Mouse (Mus musculus) CH12.LX (cell line): ENCODE data around the gene Aste1. TPM values are rescaled to one million over a fixed set of nuclear protein-coding genes. Genes with fewer than 3 reads are reported as not detected.

Experiments
- DNase-seq: peaks from one replicate; pipeline ENCODE4 v3.0.0-alpha.2; 2013; ENCODE audit errors: extremely low read depth
- H3K27ac ChIP-seq: 2 replicates; pipeline ENCODE4 v1.5.1; 2012; ENCODE audit warnings: low read depth, mild to moderate bottlenecking, control low read depth, moderate library complexity; ENCODE audit not compliant: insufficient read depth
- H3K27me3 ChIP-seq: replicated peaks from 2 replicates; pipeline ENCODE3; 2012; ENCODE audit warnings: inconsistent platforms
- H3K36me3 ChIP-seq, 2 experiments: replicated peaks in 1 of 2; 2 replicates each; pipeline versions ENCODE3 to v1.6.1; 2012; ENCODE audit warnings: inconsistent platforms in 1 of 2, low read length in 1 of 2, mild to moderate bottlenecking in 1 of 2, mixed read lengths in 1 of 2, moderate library complexity in 1 of 2; ENCODE audit not compliant: control insufficient read depth in 1 of 2, insufficient read depth in 1 of 2
- H3K4me1 ChIP-seq, 2 experiments: 2 replicates each; pipeline ENCODE4 v1.6.1; 2012; ENCODE audit warnings: inconsistent platforms in 1 of 2, moderate library complexity in 1 of 2; ENCODE audit not compliant: insufficient read depth in 2 of 2, control insufficient read depth in 1 of 2
- H3K4me2 ChIP-seq: 2 replicates; pipeline ENCODE4 v1.6.1; 2012; ENCODE audit warnings: low read depth, mild to moderate bottlenecking, control low read depth; ENCODE audit not compliant: poor library complexity, insufficient read depth, severe bottlenecking
- H3K4me3 ChIP-seq, 3 experiments: fragments of 150-350 bp in 1 of 3; sonication (generic) in 1 of 3; replicated peaks in 1 of 3; 2 replicates each; pipeline versions ENCODE3 to v1.5.1; 2011 to 2012; ENCODE audit warnings: low read depth in 2 of 3, low read length in 2 of 3, mild to moderate bottlenecking in 2 of 3, moderate library complexity in 2 of 3, control low read depth in 1 of 3, improper control_type of control experiment in 1 of 3, inconsistent platforms in 1 of 3, mixed read lengths in 1 of 3; ENCODE audit not compliant: poor library complexity in 1 of 3
- H3K79me2 ChIP-seq: replicated peaks from 2 replicates; pipeline ENCODE4 v1.6.1; 2012; ENCODE audit warnings: mild to moderate bottlenecking, moderate library complexity; ENCODE audit not compliant: control insufficient read depth, poor library complexity, insufficient read depth, severe bottlenecking; ENCODE audit errors: extremely low read depth
- H3K9ac ChIP-seq: 2 replicates; pipeline ENCODE4 v1.6.1; 2012; ENCODE audit warnings: low read depth, mild to moderate bottlenecking, control low read depth, moderate library complexity; ENCODE audit not compliant: insufficient read depth
- H3K9me3 ChIP-seq: replicated peaks from 2 replicates; pipeline ENCODE3; 2012; ENCODE audit warnings: low read length, inconsistent platforms, mixed read lengths
- BHLHE40 ChIP-seq: IDR thresholded peaks from 2 replicates; pipeline ENCODE4 v1.6.1; 2011; ENCODE audit warnings: mild to moderate bottlenecking, low read depth, low read length, improper control_type of control experiment
- CHD1 ChIP-seq: IDR thresholded peaks from 2 replicates; pipeline ENCODE4 v1.6.1; 2012; ENCODE audit warnings: low read depth, low read length, improper control_type of control experiment, inconsistent platforms
- CHD2 ChIP-seq: IDR thresholded peaks from 2 replicates; pipeline ENCODE4 v1.6.1; 2011; ENCODE audit warnings: low read length, improper control_type of control experiment
- E2F4 ChIP-seq: IDR thresholded peaks from 2 replicates; pipeline ENCODE4 v1.6.1; 2011; ENCODE audit warnings: low read depth, low read length, improper control_type of control experiment; ENCODE audit not compliant: insufficient replicate concordance
- ELF1 ChIP-seq: IDR thresholded peaks from 2 replicates; pipeline ENCODE4 v1.6.1; 2014; ENCODE audit warnings: low read depth, mild to moderate bottlenecking, inconsistent platforms, low read length, improper control_type of control experiment
- EP300 ChIP-seq: IDR thresholded peaks from 2 replicates; pipeline ENCODE4 v1.6.1; 2011; ENCODE audit warnings: low read length, improper control_type of control experiment
- ETS1 ChIP-seq: conservative IDR thresholded peaks from 2 replicates; pipeline ENCODE4 v1.6.1; 2012; ENCODE audit warnings: low read depth, mild to moderate bottlenecking, inconsistent platforms, low read length, improper control_type of control experiment, moderate library complexity
- IRF4 ChIP-seq: IDR thresholded peaks from 2 replicates; pipeline ENCODE4 v1.6.1; 2014; ENCODE audit warnings: low read depth, mild to moderate bottlenecking, inconsistent platforms, low read length, improper control_type of control experiment
- JUN ChIP-seq: IDR thresholded peaks from 2 replicates; pipeline ENCODE4 v1.6.1; 2011; ENCODE audit warnings: low read depth, mild to moderate bottlenecking, low read length, improper control_type of control experiment, moderate library complexity; ENCODE audit not compliant: insufficient read depth
- KAT2A ChIP-seq: IDR thresholded peaks from 2 replicates; pipeline ENCODE4 v1.6.1; 2012; ENCODE audit warnings: low read length, improper control_type of control experiment, inconsistent platforms; ENCODE audit not compliant: insufficient replicate concordance
- MAX ChIP-seq: IDR thresholded peaks from 2 replicates; pipeline ENCODE4 v1.6.1; 2011; ENCODE audit warnings: low read length, improper control_type of control experiment
- MAZ ChIP-seq: IDR thresholded peaks from 2 replicates; pipeline ENCODE4 v1.6.1; 2012; ENCODE audit warnings: low read depth, mild to moderate bottlenecking, inconsistent platforms, low read length, improper control_type of control experiment, moderate library complexity
- MEF2A ChIP-seq: IDR thresholded peaks from 2 replicates; pipeline ENCODE4 v1.6.1; 2014; ENCODE audit warnings: low read depth, mild to moderate bottlenecking, inconsistent platforms, low read length, improper control_type of control experiment, borderline replicate concordance
- MXI1 ChIP-seq: IDR thresholded peaks from 2 replicates; pipeline ENCODE4 v1.6.1; 2011; ENCODE audit warnings: mild to moderate bottlenecking, low read depth, low read length, improper control_type of control experiment
- MYC ChIP-seq: IDR thresholded peaks from 2 replicates; pipeline ENCODE4 v1.6.1; 2011; ENCODE audit warnings: low read depth, mild to moderate bottlenecking, improper control_type of control experiment, low read length
- NELFE ChIP-seq: IDR thresholded peaks from 2 replicates; pipeline ENCODE4 v1.6.1; 2011; ENCODE audit warnings: low read depth, low read length, improper control_type of control experiment
- NRF1 ChIP-seq: IDR thresholded peaks from 2 replicates; pipeline ENCODE4 v1.6.1; 2014; ENCODE audit warnings: low read depth, mild to moderate bottlenecking, inconsistent platforms, low read length, improper control_type of control experiment, moderate library complexity
- PAX5 ChIP-seq: IDR thresholded peaks from 2 replicates; pipeline ENCODE4 v1.6.1; 2012; ENCODE audit warnings: low read length, inconsistent platforms, mixed read lengths
- POLR2A ChIP-seq: IDR thresholded peaks from 2 replicates; pipeline ENCODE4 v1.6.1; 2011; ENCODE audit warnings: low read depth, mild to moderate bottlenecking, improper control_type of control experiment, low read length
- POLR2AphosphoS2 ChIP-seq: IDR thresholded peaks from 2 replicates; pipeline ENCODE4 v1.6.1; 2011; ENCODE audit warnings: low read depth, low read length, improper control_type of control experiment
- RCOR1 ChIP-seq: conservative IDR thresholded peaks from 2 replicates; pipeline ENCODE4 v1.6.1; 2012; ENCODE audit warnings: low read depth, mild to moderate bottlenecking, inconsistent platforms, low read length, improper control_type of control experiment
- SIN3A ChIP-seq: IDR thresholded peaks from 2 replicates; pipeline ENCODE4 v1.6.1; 2012; ENCODE audit warnings: low read length, improper control_type of control experiment, inconsistent platforms
- SMC3 ChIP-seq: IDR thresholded peaks from 2 replicates; pipeline ENCODE4 v1.6.1; 2011; ENCODE audit warnings: low read depth, low read length, improper control_type of control experiment
- TBP ChIP-seq: conservative IDR thresholded peaks from 2 replicates; pipeline ENCODE4 v1.6.1; 2011; ENCODE audit warnings: low read depth, low read length, improper control_type of control experiment
- TCF12 ChIP-seq: IDR thresholded peaks from 2 replicates; pipeline ENCODE4 v1.6.1; 2014; ENCODE audit warnings: low read depth, mild to moderate bottlenecking, inconsistent platforms, low read length, improper control_type of control experiment
- UBTF ChIP-seq: IDR thresholded peaks from 2 replicates; pipeline ENCODE4 v1.6.1; 2012; ENCODE audit warnings: low read depth, mild to moderate bottlenecking, inconsistent platforms, low read length, improper control_type of control experiment, moderate library complexity
- USF1 ChIP-seq: IDR thresholded peaks from 2 replicates; pipeline ENCODE4 v1.6.1; 2014; ENCODE audit warnings: low read depth, mild to moderate bottlenecking, inconsistent platforms, low read length, improper control_type of control experiment
- USF2 ChIP-seq: conservative IDR thresholded peaks from 2 replicates; pipeline ENCODE4 v1.6.1; 2011; ENCODE audit warnings: low read depth, low read length, improper control_type of control experiment
- ZMIZ1 ChIP-seq: IDR thresholded peaks from 2 replicates; pipeline ENCODE4 v1.6.1; 2012; ENCODE audit warnings: low read depth, mild to moderate bottlenecking, inconsistent platforms, low read length, improper control_type of control experiment
- ZNF384 ChIP-seq: IDR thresholded peaks from 2 replicates; pipeline ENCODE4 v1.6.1; 2012; ENCODE audit warnings: low read depth, low read length, improper control_type of control experiment, inconsistent platforms
- dilution Hi-C: fragments of 300-500 bp; cut with MboI; formaldehyde crosslinking; loops from 2 replicates; pipeline ENCODE4 v1.14.3; 2020; ENCODE audit warnings: low sequenced_read_pairs; ENCODE audit not compliant: extremely low pct_unique_long_range_greater_than_20kb, extremely low pct_ligation_motif_present
- in situ Hi-C: fragments of 300-500 bp; cut with MboI; formaldehyde crosslinking; loops from 3 replicates; pipeline ENCODE4 v1.14.3; 2019; ENCODE audit warnings: low sequenced_read_pairs, low pct_ligation_motif_present, low pct_unique_long_range_greater_than_20kb, mixed read lengths
- polyA plus RNA-seq: library from polyadenylated mRNA; unstranded; fragments of >175 nt; gene quantifications from 2 replicates; pipeline ENCODE4 v1.2.1, GENCODE M21; 2012; ENCODE audit warnings: low read depth; ENCODE audit not compliant: insufficient read length
- total RNA-seq, 2 experiments: library from RNA; depleted of rRNA; stranded (reverse); fragments of 300-350 nt in 1 of 2; fragments of >200 nt in 1 of 2; gene quantifications; 2 replicates each; pipeline ENCODE4 v1.2.3; 2012 to 2014

The Aste1 gene
- total and polyA plus RNA-seq, 3 experiments: 8.9 to 13.9 (median 13.4) TPM

GRCm38 (mm10) chr9:105387403-105387802, 7.8 kb upstream of the Aste1 start:
- in situ Hi-C loops: loop anchor here (25.0 kb wide), 2 partner anchors 250 to 325 kb away; partner anchors contain the start of genes 1700080E11Rik, Mrpl3 and Nudt16
- TF ChIP-seq EP300: peak; percentile 59; the same call in 1 of the 2 replicates
- TF ChIP-seq ETS1: peak; percentile 78
- 0 out of 2 replicates have a peak, but pooled peaks have one; percentile 6 for TF ChIP-seq ELF1
- TF ChIP-seq USF2: peak; percentile 25; the same call in 1 of the 2 replicates
- TF ChIP-seq IRF4: peak; percentile 50; the same call in 1 of the 2 replicates
- TF ChIP-seq MAX: peak; percentile 74; the same call in 1 of the 2 replicates
- no peak; the same call in 1 of the 2 replicates for TF ChIP-seq ZNF384
- peak; percentile 31; the same call in 1 of the 2 replicates for TF ChIP-seq JUN
- TF ChIP-seq BHLHE40: peak; percentile 79
- no peak for TF ChIP-seq SIN3A
- peak; percentile 63; the same call in 1 of the 2 replicates for TF ChIP-seq MEF2A
- Histone ChIP-seq H3K9ac (peak overlapping the region; percentile 8; the same call in 1 of the 2 replicates), H3K4me1 (peaks cover 28 to 49% of the 10 kb centered on the region in 2 experiments), H3K4me3 (no peak overlapping the region), H3K79me2 (no peaks in the 10 kb centered on the region), H3K9me3 (no peaks in the 10 kb centered on the region), H3K36me3 (no peaks in the 10 kb centered on the region), H3K4me2 (peak overlapping the region; percentile 17), H3K27ac (peak overlapping the region; percentile 86), H3K27me3 (no peaks in the 10 kb centered on the region)
- dilution Hi-C loops: no loop called here
- DNase-seq: no peak

GRCm38 (mm10) chr9:105389289-105389688, 5.9 kb upstream of the Aste1 start:
- Histone ChIP-seq H3K79me2 (no peaks in the 10 kb centered on the region), H3K4me3 (no peak overlapping the region), H3K27ac (no peak overlapping the region), H3K4me1 (peaks cover 27 to 47% of the 10 kb centered on the region in 2 experiments), H3K36me3 (no peaks in the 10 kb centered on the region), H3K4me2 (no peak overlapping the region), H3K27me3 (no peaks in the 10 kb centered on the region), H3K9ac (no peak overlapping the region), H3K9me3 (no peaks in the 10 kb centered on the region)
- in situ Hi-C loops (loop anchor here (25.0 kb wide), 2 partner anchors 252 to 327 kb away; partner anchors contain the start of genes 1700080E11Rik, Mrpl3 and Nudt16), dilution Hi-C loops (no loop called here)
- peak; percentile 66 for DNase-seq
- TF ChIP-seq MXI1 (no peak), RCOR1 (no peak), ZMIZ1 (no peak), NRF1 (no peak), SIN3A (no peak), ZNF384 (no peak), CHD1 (no peak), MYC (0 out of 2 replicates have a peak, but pooled peaks have one; percentile 48), CHD2 (no peak), MAZ (no peak), POLR2A (no peak), UBTF (no peak), MAX (no peak), NELFE (no peak), TCF12 (no peak), JUN (no peak), USF2 (no peak), BHLHE40 (peak; percentile 13; the same call in 1 of the 2 replicates), SMC3 (peak; percentile 89), POLR2AphosphoS2 (no peak), USF1 (no peak), EP300 (0 out of 2 replicates have a peak, but pooled peaks have one; percentile 14), IRF4 (peak; percentile 41; the same call in 1 of the 2 replicates), TBP (no peak), E2F4 (no peak), KAT2A (no peak), MEF2A (no peak), PAX5 (no peak)
